Mouse (Mus musculus) spleen, adult 2 months (tissue): ENCODE measurements around the gene Mmp24.

Source experiments
- CTCF ChIP-seq: fragments of 200-500 bp; IDR thresholded peaks from 2 replicates; pipeline ENCODE4 v1.5.1; 2011; ENCODE audit warnings: mild to moderate bottlenecking, inconsistent platforms; ENCODE audit not compliant: insufficient read depth, insufficient read length, insufficient replicate concordance; ENCODE audit errors: extremely low read depth
- POLR2A ChIP-seq: fragments of 200-500 bp; IDR thresholded peaks from 2 replicates; pipeline ENCODE4 v1.6.1; 2011; ENCODE audit warnings: low read depth, low read length, inconsistent platforms

DNA sequence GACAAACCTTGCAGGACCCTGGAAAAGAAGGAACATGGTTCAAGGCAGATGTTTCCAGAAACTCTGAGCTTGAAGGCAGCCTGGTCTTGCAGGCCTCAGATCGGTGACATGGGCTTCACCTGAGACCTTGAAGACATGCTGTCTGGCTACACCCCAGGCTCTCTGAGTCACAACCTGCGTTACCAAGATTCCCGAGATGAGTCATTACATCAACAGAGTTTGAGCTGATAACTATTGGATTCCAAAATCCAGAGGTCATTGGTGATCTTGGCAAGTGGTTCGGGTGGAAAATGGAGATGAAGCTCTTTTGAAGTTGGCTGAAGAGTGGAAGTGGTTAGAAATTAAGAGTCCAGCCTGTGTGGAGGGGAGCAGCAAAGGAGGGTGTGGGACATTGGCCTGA is 34.5 kb downstream of the Mmp24 start:
- TF ChIP-seq POLR2A (no peak), CTCF (no peak)
